Mouse (Mus musculus): ENCODE data around the gene Itsn1. TPM values are rescaled to one million over a fixed set of nuclear protein-coding genes. Genes with fewer than 3 reads are reported as not detected.

The Itsn1 gene
- total RNA-seq, 1 experiment from 2014 or later = 16.6 TPM

DNA sequence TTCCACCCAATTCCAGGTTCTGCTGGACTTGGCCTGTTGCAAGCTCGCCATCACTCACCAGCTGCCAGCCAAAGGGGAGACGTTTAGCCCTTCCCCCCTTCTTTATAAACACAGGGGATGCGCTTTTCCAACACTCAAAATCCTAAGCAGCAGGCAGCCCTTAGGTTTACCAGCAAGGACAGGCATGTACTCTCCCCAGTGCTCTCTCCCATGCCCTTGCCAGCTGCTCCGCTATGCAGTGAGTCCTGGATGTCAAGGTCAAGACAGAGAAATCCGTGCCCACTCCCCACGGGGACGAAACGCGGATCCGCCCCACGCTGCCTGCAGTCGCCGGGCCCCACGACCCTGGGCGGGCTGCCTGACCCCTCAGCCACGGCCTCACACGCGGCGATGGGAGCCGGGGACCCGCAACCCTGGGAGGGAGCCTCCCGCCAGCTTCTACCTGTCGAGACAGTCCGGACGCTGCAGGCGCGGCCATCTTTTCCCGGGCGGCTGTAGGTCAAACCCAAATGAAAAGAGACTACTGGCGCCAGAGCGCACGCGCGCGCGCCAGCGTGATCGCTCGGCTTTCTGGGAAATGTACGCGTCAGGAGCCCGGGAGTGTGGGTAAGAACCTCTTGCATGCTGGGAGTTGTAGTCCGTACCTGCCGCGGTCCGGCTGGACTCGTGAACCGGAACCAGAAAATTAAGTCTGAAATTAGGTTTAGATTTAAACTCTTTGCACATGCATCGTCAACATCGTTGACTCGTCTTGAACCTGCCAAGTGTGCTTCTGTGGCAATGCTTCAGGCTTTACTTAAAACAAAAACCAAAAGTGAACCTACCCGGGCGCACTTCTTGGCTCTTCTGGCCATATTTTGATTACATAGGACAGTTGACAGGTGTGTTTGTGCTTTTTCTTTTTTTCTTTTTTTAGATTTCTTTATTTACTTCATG lies 202.3 kb downstream of the Itsn1 start:
- ATAC-seq (replicated peaks; ENCODE audit: low read depth, poor library complexity, severe bottlenecking) = peak; percentile 92

- ATAC-seq (replicated peaks; ENCODE audit: low read depth, poor library complexity, severe bottlenecking) = no peak
These were observed 203.1 kb downstream of the Itsn1 start for GRCm38 (mm10) chr16:91932082-91932690.

GRCm38 (mm10) chr16:91932843-91933518 lies 203.9 kb downstream of the Itsn1 start:
- ATAC-seq (replicated peaks; ENCODE audit: low read depth, poor library complexity, severe bottlenecking) = peak; percentile 61

DNA sequence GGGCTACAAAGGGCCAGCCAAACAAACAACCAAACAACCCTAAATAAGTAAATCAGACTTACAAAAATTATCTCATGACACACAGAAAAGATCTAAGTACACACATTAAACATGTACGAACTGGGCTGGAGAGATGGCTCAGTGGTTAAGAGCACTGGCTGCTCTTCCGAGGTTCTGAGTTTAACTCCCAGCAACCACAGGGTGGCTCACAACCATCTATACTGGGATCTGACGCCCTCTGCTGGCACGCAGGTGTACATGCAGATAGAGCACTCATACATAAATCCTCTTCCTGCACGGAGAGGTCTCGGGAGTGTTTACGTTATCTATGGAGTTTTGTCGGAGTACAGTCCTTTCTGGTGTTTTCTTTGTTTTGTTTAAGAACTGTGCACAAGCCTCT lies 206.0 kb downstream of the Itsn1 start:
- no peak for ATAC-seq (replicated peaks; ENCODE audit: low read depth, poor library complexity, severe bottlenecking)

DNA sequence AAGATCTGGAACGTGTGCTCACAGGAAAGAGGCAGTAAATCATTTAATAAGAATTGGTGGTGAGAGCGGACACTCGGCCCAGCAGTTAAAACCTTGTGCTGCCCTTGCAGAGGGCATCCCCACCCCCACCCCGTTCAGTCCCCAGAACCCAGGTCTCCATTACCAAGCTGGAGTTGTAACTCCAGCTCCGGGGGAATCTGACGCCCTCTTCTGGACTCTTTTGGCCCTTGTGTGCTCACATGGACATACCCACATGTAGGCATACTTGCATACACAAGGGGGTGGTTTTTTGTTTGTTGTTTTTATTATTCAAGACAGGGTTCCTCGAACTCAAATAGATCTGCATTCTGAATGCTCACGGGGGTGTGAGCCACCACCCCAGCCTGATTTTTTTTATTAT lies 206.6 kb downstream of the Itsn1 start:
- ATAC-seq (replicated peaks; ENCODE audit: low read depth, poor library complexity, severe bottlenecking) = no peak

GRCm38 (mm10) chr16:91936340-91937030 lies 207.4 kb downstream of the Itsn1 start:
- ATAC-seq (replicated peaks; ENCODE audit: low read depth, poor library complexity, severe bottlenecking) = peak; percentile 40; the same call in 1 of the 2 replicates

- no peak for ATAC-seq (replicated peaks; ENCODE audit: low read depth, poor library complexity, severe bottlenecking)
These were observed 208.2 kb downstream of the Itsn1 start for GRCm38 (mm10) chr16:91937281-91937680.

DNA sequence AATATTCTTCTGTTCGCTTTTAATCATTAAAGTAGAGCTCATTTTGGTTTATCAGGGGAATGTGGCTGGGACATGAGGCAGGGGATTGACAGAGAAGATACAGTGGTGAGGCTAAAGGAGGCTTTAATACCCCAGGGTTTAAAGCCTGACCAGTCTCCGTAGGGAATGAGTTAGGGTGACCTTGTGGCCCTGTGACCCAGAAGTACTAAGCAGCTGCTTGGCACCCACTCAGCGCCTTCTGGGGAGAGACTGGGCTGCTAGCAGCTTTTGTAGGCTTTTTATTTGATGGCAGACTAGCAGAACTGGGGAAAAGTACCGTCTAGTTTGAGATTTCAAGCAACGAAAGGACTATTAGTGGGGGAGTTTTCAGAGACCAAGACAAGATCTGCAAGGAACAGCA lies 209.1 kb downstream of the Itsn1 start:
- ATAC-seq (replicated peaks; ENCODE audit: low read depth, poor library complexity, severe bottlenecking) = no peak

- no peak for ATAC-seq (replicated peaks; ENCODE audit: low read depth, poor library complexity, severe bottlenecking)
These were observed 211.6 kb downstream of the Itsn1 start for GRCm38 (mm10) chr16:91940726-91941125.

GRCm38 (mm10) chr16:91942201-91942600 lies 213.1 kb downstream of the Itsn1 start:
- ATAC-seq (replicated peaks; ENCODE audit: low read depth, poor library complexity, severe bottlenecking) = no peak

DNA sequence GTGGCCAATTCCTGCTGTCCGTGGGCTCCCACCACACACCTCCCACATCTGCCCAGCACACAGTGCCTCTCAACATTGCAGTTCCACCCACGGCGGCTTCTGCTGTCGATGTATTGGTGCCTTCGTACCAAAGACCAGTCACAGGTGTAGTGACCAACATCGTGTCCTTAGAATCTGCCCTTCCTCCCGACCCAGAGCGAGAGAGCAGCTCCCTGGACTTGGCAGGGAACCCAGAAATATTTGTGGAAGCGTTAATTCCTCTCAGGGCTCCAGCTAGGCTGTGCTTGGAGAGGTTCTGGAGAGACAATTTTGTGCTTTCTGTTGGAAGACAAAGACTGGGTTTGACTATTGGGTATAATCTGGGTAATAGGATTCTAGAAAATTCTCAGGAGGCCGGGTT lies 217.2 kb downstream of the Itsn1 start:
- no peak for ATAC-seq (replicated peaks; ENCODE audit: low read depth, poor library complexity, severe bottlenecking)

DNA sequence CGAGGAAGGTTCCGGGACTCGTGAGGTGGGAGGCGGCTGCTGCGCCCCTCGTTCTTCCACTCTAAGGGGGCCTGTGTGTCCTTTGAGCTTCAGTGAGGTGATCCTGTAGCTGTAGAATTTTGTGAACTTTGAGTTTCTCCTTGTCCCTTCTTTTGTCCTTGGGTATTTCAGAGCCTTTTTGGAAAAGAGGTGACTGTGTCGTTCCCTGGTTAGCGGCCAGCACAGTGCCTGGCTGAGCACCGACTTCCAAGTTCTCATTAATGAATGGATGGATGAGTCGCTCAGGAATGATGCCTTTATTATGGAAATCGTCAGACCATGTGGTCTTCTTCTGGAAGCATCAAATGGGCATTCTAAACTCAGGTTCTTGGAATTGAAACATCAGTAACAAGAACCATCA lies 218.0 kb downstream of the Itsn1 start:
- ATAC-seq (replicated peaks; ENCODE audit: low read depth, poor library complexity, severe bottlenecking) = no peak

DNA sequence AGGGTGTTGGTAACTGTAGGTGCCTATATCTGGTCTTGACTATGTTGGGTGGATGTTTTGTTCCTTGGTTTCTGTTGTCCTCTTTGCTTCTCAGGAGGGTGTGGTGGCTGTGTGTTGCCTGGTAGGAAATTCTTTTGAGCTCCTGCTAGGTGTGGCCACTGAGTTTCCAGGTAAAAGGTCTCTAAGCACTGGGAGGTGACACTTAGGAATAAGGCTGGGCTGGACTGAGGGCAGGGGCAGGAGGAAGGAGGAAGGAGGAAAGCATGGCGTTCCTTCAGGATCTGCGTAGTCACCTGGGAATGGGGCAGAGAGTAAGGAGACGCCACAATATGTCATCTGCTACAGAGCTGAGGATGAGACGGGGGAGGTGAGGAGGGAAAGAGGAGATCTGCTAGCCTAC lies 224.9 kb downstream of the Itsn1 start:
- no peak for ATAC-seq (replicated peaks; ENCODE audit: low read depth, poor library complexity, severe bottlenecking)

DNA sequence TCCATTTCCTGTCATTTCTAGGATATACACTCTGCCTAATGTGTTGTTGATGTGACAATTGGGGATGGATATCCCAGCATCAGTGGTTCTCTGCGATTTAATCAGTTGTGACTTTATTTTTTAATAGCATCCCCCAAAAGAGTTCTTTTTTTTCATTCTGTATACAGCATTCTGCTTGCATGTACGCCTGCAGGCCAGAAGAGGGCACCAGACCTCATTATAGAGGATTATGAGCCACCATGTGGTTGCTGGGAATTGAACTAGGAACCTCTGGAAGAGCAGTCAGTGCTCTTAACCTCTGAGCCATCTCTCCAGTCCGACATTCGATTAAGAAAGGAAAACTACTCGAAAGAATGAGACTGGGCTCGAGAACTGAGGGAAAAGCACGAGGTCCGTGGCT lies 225.7 kb downstream of the Itsn1 start:
- no peak for ATAC-seq (replicated peaks; ENCODE audit: low read depth, poor library complexity, severe bottlenecking)

- ATAC-seq (replicated peaks; ENCODE audit: low read depth, poor library complexity, severe bottlenecking) = no peak
These were observed 233.3 kb downstream of the Itsn1 start for GRCm38 (mm10) chr16:91962204-91962893.

GRCm38 (mm10) chr16:91962894-91963555 lies 233.9 kb downstream of the Itsn1 start:
- no peak for ATAC-seq (replicated peaks; ENCODE audit: low read depth, poor library complexity, severe bottlenecking)

DNA sequence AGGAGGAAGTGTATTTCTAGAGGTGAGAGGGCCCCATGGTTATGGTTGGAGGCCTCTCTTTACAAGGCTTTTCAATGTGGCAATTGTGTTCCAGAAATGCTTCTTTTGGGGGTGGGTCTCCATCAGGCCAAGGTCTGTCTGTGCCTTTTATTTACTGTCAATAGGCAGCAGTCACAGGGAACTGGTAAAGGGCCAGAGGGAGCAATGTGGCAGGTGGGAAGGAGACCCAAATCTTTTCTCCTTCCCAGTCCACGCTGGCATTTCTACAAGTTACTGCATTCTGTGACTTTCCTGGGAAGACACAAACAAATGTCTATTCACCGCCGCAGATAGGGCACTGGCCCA lies 234.4 kb downstream of the Itsn1 start:
- ATAC-seq (replicated peaks; ENCODE audit: low read depth, poor library complexity, severe bottlenecking) = no peak

DNA sequence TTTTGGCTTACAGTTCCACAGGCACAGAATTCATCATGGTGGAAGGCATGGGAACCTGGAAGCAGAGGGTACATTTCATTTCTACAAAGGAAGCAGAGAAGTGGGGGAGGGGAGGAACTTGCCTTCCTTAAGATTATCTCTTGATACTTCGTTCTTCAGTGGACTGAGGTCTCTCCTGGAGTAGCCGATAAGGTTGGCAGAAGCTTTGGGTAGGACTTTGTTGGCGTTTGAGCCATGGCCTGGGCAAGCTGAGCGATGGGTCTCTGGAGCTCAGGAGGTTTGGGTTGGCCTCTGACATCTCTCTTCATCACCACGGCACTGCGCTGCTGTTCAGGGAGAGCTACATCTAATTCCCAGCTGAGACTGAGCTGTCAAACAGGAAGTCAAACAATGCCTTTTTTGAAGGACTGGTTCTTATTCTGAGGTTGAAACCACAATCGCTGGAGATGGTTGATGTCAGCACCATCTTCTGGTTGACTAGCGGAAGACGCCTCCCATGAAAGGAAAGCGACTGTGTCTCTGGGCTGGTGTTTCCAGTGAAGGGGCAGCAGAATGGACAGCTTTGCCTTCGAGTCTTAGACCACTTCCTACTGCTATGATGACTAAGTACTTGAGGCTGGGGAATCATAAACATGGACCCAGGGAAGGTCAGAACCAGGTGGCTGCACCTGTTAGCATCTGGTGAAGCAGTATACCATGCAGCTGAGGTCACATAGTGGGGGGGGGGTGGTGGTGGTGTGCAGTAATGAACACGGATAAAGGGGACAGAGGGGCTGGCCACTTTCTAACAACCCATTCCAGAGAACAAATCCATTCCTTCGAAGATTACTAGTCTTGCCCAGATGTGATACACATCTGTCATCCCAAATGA lies 235.5 kb downstream of the Itsn1 start:
- ATAC-seq (replicated peaks; ENCODE audit: low read depth, poor library complexity, severe bottlenecking) = peak; percentile 82

Data from common myeloid progenitor, adult 5-6 weeks (primary cell).